Mouse (Mus musculus) ovary, postnatal 14 days (tissue): ENCODE results near the gene Asf1b.
A peak's percentile ranks its signal among the peaks of the same experiment; 100 is the strongest.
"Not testable (repeated sequence)": the region's sequence is repeated elsewhere in the genome, so short reads cannot be mapped to it uniquely, and the experiment has no call there.

Experiments used
- DNase-seq: peaks from one replicate; pipeline ENCODE4 v3.0.0; 2022; ENCODE audit warnings: low spot score

Gene Asf1b

DNA sequence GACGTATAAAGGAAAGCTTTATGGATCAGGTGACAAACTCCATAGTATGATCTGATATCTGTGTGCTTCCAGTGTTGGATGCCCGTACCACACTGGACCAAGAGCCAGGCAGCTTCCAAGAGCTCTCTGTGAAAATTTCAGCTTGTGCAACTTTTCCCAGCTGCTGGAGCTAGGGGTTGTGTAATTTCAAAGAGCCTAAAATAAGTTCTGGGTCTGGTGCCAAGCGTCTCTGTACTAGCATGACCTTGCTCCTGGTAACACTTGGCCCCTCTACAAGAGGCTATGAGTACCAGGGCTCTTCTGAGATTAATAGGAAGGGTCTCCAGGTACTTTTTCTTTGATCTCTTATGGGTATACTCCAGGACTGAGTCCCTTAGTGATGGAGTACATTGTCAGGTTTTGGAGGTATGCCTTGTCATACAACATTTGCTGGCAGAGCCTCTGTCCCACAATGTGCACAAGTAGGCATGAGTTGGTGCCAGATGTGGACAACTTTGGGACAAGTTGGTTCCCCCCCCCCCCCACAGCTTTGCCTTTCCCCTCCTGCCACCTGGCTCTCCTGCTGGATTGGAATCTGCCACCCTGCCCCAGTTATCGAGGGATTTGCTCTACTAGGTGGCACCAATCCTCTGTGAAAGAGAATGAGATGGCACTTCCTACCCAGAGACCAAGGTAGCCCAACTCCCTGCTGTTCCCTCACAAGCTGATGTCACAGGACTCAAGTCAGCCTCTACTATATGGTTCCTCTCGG, 8.9 kb downstream of the Asf1b start:
- DNase-seq: no peak

DNA sequence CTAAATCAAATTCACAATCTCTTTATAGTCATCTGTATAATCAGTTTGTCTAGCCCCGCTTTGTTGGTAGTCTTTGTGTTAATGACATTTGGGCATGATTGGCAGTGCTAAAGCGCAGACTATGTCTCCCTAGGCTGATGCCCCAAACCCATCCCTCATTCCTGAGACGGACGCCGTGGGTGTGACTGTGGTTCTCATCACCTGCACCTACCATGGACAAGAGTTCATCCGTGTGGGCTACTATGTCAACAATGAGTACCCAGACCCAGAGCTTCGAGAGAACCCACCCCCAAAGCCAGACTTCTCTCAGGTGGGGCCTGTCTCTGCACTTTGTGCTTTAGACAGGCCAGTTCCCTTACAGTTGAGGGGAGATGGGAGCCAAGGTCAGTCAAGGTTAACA, 12.4 kb downstream of the Asf1b start:
- no peak for DNase-seq

DNA sequence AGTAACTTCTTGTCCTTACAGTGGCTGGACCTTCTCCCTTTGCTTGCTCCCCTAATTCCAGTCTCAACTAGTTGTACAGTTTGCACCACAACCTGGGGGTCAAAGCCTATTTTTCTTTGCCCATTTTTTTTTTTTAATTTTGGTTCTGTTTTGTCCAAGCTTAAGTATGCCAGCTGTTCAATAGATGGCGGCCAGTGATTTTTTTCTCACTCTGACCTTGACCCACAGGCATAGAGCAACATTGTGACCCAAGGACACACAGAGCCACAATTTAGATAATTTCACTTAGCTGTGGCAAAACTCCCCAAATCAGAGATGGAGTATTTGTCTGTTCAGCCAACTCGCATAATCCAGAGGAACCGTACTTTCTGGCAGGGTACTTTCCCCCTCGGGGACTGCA, 15.8 kb downstream of the Asf1b start:
- no peak for DNase-seq

DNA sequence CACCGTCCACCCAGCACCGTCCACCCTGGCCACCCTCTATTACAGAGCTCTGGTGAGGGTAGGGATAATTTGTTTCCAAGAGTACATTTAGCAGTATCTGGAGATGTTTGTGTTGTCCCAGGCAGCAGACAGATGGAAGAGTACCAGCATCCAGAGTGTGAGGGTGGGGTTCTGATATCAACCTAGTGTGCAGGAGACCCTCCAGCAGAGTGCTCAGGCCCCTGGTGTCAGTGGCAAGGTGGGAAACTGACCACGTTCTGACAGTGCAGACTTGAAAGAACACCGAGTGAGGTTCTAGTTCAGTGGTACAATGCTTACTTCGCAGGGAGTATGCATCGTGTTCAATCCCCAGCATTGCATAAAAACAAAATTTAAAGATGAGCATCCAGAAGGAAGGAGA, 16.4 kb downstream of the Asf1b start:
- DNase-seq: no peak

DNA sequence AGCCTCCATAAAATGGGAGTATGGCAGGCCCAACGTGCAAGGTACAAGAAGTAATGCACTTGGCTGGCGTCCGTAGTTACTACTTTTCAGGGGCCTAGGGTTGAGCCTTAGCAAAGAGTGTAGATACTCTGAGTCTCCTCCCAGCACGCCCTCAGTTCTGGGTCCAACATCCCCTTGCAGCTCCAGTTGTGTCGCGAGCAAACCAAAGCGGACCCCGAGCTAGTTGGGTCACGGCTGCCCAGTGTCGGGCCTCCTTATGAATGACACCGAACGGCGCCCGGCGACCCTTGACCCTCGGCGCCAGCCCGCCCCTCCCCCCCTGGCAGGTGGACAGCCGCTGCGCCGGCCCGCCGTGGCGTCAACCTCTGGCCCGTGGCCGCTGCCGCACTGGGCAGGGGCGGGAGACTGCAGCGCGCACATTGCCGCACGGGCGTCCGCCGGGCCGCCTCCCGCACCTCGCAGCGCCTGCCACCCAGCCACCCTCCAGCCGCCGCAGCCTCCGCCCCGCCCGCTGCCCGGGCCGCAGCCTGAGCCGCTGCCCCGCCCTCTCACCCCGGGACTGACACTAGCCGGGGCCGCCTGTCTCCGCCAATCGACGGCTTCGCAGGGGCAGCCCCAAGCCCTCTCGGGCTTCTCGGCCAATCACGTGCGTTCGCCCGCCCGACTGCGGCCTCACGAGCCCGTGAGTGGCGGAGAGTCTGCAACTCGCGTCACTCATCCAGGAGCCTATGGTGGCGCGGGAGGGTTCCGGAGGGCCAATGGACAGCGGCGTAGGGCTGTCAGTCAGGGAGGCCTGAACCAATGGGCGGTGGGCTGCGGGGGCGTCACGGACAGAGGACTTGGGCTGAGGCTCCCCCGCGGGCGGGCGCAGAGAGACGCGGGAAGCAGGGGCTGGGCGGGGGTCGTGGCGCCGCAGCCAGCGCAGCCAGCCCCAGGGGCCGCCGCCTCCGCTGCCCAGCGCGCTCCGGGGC, 17.1 kb downstream of the Asf1b start, which contains the start of gene Prkaca:
TSS of gene Prkaca (plus strand) at position 844 of the 971 bp plus-strand sequence.
- DNase-seq: peak; percentile 93

DNA sequence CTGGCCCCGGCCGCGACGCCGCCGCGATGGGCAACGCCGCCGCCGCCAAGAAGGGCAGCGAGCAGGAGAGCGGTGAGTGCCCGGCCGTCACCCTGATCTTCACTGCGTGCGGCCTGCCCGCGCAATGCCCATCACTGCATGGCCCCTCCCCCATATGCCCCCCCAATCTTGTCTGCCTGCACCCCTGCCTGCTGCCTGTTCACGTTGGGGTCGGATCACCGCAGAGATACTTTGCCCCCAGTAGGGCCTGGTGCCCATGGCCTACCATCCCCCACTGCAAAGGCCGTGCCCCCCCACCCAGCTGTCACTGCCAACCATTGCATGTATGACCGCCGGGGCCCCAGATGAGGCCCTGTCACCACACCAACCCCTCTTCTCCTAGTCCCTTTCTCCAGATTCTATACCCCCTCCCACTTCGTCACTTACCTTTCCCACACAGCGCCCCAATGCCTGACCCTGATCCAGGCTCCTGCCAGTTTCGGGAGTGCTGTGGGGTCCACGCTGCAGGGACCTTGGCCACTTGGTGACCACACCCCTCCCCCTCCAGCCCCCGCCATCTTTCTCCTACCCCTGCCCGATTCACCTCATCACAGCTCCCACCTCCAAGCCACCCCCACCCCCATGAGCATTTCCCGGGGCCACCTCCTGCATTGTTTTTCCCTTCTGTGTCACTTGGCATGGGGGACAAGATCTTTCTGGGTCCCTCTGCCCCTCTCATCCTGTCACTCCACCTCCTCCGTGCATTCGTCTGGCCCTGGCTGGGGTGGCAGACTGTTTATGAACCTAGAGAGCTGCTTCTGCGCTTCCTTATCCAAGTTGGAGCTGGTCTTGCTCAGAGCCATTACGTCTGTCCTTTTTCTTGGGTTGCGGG, 18.1 kb downstream of the Asf1b start:
- DNase-seq: no peak

DNA sequence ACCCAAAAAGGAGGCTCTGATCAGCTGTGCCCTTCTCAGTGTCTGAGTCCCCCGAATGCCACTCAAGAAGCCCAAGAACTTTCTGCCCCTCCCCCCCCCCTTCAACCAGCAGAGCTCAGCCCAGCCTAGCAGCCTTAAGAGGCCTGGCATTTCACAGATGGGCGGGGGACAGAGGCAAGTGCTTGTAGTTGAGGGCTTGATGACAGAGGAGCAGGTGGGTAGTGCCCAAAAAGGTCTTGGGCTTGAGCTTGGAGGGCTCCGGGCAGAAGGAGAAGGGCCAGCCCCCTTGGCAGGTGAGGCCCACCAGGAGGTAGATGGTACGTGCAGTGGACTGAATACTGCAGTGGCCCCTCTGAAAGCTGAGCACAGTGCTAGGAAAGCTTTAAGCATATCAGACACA, 19.2 kb downstream of the Asf1b start:
- no peak for DNase-seq

DNA sequence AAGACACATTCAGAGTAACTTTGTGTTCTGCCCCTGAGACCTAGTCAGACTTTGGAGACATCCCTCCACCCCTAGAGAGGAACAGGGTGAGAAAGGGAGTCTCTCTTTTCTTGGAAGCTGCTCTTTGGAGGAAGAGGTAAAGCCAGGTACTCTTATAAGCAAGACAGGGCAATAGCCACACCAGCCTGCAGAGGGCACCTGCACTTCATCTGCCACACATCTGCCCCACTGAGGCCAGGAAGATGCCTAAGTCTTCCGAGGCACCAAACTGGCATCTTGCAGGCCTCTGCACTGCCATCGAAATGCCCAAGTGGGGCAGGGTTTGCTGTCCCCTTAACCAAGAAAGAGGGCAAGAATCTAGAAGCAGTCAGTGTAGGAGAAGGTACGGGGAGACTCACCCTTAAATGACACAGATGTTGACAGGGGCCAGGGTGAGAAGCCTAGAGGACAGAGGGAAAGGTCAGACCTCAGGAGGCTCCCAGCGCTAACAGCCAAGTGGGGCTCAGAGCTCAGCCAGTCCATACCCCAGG, 20.9 kb downstream of the Asf1b start:
- DNase-seq: no peak

DNA sequence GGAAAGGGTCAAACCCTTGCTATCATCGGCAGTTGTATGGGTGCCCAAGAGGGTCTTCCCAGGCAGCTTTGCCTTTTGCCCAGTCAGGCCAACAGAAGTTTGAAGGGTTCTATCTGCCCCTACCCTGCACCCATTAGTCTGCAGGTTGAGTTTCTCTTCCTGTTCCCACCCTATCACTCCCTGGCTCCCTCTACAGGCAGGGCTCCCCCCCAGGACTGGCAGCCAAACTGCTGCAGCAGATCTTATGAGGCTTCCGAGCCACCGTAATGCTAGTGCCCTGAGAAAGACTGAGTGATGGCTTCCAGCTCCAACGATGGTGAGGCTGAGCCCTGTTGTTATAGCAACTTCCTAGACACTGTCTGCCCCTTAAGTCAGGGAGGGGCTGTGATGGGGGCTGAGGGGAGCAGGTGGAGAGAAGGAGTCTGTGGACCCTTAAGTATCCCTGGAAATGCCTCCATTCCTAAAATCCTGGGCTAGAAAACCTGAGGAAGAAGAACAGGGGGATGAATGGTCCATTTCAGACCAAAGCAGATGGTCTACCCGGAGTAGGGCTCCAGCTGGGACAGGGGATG, 21.6 kb downstream of the Asf1b start:
- DNase-seq: no peak

DNA sequence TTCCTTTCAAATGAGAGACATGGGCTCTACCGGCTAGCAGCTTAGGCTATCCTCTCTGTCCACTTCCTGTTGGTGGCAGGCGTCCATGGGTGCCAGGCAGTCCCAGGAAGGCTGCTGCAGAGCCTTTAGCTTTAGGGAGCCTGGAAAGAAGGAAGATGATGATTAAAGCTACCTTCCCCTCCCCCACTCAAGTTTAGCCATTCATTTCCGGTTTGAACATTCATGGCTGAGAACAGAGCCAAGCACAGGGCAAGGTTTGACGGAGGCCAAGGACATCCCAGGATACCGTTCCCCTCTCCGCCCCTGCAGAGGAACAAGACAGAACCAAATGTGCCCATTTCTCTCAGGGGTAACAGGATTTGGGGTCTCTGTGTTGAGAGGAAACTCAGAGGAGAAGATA, 22.3 kb downstream of the Asf1b start:
- no peak for DNase-seq

DNA sequence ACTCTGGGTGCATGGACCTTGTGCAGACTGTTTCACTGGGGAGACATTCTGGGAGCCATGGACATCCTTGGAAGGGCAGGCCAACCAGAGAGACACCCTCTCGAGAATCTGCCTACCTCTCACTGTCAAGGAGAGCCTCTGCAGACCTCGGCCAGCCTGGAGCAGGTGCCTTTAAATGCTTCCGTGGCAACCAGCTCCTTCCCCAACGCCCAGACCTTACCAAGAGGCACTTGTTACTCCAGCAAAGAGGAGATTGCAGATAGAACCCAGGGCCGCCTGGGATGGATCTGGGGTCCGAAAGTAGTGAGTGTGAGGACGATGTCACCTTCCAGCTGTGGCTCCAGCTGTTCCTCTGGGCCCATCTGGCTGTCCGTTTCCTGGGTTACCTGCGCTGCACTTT, 22.9 kb downstream of the Asf1b start:
- no peak for DNase-seq

DNA sequence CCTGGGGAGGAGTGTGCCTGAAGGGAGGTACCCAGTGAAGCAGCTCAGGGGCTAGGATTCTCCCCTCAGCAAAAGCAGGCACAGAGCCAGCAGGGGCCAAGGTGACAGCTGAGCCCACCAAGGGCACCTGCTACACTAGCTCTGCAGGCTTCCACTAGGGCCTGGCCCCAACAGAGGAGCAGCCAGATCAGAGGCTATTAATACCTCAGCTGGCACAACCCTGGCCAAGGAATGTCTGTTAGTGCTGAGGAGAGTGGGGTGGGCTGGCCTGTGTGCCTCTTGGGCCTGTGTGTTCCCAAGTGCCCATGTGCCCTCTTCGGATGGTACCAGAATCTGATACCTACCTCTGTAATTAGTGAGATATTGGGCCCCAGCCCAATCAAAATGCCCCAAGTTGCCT, 24.9 kb downstream of the Asf1b start:
- no peak for DNase-seq

DNA sequence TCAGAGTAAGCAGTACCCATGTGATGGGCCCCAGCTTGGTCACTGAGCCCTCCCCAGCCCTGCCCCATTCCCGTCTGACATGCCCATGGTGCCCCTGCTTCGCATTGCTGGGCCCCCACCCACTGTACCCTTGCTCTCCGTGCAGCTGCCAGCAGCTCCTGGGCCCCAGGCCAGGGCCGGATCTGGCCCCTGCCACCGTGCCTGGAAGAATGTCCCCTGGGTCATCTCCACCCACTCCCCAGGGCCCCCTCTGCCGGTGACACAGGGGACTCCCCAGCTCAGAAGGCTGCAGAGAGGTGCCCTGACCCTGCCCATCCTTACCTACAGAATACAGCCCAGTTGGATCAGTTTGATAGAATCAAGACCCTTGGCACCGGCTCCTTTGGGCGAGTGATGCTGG, 25.5 kb downstream of the Asf1b start:
- no peak for DNase-seq

DNA sequence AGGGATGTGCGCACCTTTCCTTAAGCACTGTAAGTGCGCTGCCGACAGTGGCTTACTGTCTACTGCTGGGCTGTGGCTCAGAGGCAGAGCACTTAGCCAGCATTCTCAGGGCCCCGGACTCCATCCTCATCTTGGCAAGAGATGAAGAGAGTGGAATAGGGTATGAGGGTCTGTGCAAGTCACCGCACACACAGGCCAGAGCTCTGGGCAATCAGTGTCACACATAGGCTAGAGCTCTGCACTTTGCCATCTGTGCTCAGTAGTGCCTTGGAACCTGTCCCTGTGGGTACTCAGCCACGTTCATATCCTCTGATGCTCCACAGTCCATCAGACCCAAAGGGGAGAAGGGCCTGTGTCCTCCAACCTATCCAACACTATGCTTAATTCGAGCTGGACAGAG, 26.2 kb downstream of the Asf1b start:
- DNase-seq: no peak

DNA sequence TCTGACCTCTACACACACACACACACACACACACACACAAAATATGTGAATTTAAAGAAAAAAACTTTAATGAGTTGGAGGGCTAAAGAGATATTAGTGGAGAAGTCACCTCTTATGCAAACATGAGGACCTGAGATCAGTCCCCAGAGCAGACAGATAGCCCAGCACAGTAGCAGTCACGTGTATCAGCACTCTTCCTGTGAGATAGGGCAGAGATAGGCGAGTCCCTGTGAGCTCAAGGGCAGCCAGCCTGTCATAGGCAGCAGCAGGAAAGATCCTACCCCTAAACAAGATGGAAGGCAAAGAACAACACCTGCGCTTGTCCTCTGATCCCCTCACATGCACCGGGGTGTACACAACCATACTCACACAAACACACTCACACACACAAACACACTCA, 27.1 kb downstream of the Asf1b start:
- DNase-seq: no peak

DNA sequence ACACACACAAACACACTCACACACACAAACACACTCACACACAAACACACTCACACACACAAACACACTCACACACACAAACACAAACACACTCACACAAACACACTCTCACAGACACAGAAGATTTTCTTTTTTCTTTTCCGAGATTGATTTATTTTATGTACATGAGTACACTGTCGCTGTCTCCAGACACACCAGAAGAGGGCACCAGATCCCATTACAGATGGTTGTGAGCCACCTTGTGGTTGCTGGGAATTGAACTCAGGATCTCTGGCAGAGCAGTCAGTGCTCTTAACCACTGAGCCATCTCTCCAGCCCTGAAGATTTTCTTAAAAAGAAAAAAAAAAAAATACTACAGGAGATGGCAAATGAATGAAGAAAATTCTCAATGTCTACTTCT, 27.9 kb downstream of the Asf1b start:
- not testable (repeated sequence) for DNase-seq

DNA sequence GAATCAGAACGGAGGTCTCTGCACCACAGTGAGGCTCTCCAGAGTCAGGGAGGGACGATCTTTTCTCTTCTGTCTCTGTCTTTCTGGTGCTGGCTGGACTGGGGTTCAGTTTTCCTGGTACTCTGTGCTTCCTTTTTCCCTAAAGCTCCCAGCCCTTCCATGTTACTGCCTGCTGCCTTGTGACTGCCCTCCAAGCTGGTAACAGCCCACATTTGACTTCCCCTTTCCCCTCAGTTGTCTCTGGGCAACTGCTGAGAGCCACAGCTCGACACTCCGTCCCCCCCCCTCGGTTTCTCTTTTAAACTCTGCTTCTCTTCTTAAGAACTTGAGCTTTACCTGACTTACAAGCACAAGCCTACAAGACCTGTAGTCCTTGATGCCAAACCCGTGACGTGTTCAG, 33.9 kb downstream of the Asf1b start:
- DNase-seq: no peak

DNA sequence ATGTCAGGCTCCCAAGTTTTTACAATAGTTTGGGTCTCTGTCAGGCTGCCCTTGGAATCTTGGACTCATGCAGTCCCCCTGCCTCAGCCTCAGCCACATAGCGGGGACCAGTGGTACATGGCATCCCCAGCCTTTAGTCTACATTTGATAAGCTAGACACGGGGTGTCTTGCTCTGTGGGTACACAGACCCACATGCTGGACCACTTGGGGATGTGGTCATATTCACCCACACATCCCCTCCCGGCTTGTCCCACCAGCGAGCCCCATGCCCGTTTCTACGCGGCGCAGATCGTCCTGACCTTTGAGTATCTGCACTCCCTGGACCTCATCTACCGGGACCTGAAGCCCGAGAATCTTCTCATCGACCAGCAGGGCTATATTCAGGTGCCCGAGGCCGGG, 34.9 kb downstream of the Asf1b start:
- DNase-seq: no peak

DNA sequence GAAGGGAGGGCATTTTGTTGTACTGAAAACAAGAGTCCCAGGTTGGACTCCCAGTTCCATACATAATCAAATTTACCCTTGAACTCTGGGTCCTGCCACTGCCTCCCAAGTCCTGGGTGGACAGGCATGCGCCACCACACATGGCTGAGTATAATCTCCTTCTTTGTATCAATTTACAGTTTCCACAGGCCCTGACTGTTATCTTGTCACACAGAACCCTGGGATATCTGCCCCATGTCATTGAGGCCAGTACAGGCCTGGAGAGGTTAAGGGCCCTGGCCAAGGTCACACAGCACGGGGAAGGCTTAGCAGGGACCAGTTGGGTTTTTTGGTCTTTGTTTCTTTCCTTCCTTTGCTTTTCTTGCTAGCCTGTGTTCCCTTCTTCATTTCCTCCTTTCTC, 37.2 kb downstream of the Asf1b start:
- no peak for DNase-seq

DNA sequence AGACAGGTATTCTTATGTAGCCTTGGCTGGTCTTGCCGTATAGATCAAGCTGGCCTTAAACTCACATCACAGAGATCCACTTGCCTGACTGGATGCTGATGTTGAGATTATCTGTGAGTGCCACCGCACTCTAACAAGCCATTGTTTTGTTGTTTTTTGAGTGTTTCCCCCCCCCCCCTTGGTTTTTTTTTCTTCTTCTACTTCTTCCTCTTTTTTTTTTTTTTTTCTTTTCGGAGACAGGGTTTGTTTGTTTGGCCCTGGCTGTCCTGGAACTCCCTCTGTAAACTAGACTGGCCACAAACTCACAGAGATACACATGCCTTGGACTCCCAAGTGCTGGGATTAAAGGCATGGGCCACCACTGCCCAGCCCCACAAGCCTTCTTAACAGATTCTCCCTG, 38.7 kb downstream of the Asf1b start:
- no peak for DNase-seq

DNA sequence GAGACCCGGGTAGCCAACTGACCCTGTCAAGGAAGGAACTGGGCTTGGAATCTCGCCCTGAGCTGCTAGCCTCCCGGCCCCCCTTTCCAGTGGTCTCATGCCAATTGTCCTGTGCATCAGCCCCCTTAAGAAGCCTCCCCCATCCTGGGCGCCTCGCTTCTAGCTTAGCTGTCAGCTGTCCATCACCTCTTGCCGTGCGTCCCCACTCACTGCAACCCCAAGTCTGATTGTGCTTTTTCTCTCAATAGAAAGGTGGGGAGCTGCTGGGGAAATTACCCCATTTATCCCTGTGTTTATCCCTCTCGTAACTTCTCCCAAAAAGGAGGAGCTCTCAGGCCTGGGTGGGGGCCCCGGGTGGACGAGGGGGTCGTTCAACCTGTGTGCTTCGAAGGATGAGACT, 40.7 kb downstream of the Asf1b start:
- DNase-seq: no peak
